Mouse (Mus musculus): ENCODE results near the gene Spsb1.

Spsb1 gene

DNA sequence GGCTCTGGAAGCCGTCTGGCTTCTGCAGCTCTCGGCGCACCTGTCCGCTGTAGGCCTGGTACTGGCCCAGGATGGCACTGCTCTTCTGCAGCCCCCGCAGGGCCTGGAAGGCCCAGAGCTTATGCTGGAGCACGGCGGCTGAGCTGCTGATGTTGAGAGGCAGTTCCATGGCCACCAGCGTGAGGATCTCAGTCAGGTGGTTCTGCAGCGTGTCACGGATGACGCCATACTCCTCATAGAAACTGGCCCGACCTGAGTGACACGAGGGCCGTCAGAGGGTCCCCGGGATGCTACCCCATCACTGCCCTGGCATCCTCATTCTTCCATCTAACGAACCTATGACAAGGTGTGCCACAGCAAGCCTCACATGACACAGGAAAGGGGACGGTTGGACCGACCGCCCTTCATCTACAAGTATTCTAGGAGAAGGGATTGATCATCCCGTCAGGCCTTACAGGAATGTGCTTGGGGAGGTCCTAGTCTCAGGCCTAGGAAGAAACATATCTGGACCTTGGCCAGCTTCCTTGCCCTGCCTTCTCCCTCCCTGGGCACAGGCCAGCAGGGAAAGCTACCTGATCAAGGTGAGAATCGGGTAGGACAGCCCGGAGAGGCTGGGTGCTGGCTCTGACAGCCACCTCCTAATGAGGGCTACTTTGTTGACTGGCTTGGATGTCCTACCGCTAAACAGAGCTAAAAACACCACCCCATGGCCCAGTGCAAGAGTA is 29.2 kb upstream of the Spsb1 start:
- no peak for DNase-seq (ENCODE audit: low read depth)

DNA sequence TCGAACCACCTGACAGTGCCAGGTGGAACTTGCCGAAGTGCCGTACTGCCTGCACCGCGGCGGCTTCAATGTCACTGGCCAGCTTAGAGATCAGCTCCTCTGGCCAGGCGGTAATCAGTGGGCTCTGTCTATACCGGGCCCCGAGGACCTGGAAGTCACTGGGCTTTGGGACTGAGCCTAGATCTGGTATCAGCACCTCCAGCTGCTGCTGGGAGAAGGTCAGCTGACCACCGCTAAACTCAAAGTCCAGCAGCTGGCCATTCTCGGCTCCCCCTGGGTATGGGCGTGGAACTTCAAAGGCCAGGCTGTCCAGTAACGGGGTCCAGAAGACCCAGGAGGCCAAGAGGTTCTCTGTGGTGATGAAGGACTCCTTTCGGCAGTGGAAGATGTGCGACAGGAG is 27.3 kb upstream of the Spsb1 start:
- no peak for DNase-seq (ENCODE audit: low read depth)

DNA sequence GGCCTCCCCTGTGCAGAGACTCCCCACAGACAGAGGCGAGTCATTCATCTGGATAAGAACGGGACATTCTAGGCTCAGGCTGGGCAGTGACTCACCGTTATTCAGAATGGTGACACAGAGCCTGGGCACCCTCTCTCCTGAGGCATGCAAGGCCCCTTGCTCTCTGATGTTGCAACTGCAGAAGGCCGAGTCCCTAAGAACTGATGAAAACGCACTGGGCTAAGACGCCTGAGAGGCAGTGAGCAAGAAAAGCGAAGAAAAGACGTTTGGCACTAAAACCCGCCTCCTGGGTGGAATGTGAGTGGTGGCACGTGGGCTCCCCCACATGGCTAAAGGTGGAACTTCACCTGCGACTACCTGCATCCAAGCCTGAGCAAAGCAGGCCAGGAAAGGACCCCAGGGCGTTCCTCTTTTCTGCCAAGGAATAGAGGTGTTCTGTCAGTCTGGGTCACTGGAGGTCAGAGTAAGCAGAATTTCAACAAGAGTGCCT is 25.0 kb upstream of the Spsb1 start:
- peak; percentile 82 for DNase-seq (ENCODE audit: low read depth)

DNA sequence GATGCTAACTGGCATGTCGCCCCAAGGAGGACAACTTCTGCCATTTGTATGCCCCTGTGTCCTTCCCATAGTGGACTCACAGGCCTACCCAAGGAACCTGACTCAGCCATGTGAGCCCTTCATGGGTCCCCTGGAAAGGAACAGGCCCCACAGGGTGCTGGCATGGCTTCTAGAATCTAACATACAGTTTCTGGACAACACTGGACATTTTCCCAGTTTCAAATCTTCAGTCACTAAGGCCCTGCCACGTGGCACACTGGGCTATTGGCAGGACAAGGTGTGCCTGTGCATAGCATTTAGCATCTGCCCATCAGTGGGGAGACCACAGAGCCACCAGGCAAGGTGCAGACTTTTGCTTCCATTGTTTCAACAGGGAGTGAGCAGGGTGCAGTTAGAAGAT is 24.0 kb upstream of the Spsb1 start:
- DNase-seq (ENCODE audit: low read depth): no peak

DNA sequence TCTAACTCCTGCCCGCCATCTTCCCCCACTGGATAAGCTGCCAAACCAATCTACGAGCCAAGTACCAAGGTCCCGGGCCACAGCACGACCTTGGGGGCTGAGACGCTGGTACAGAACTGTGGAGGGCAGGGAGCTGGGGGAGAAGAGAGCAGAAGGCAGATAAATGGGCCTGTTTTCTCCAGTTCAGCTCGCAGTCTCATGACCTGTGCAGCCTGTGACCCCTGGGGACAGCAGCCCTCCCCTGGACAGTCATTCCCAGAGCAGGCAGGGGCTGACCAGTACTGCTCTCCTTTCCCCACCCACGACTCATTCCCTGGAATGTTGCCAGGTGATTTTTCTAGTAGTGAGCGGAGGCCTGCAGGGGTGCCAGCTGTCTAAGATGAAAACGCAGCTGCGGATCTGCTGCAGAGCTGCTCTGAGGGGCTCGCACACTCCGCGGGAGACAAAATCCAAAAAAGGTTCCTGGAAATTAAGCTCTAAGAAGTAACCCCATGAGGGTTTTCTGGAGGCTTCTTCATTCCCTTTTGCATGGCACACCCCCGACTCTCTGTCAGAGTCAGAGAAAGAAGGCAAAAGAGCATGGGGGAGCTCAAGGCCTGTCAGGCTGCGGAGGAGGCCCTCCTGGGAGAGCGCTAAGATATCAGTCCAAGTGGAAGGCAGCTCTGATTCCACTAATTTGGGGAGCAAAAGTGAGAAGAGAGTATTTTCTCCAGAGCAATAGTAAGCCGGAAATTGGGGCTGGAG is 23.1 kb upstream of the Spsb1 start:
- no peak for DNase-seq (ENCODE audit: low read depth)

DNA sequence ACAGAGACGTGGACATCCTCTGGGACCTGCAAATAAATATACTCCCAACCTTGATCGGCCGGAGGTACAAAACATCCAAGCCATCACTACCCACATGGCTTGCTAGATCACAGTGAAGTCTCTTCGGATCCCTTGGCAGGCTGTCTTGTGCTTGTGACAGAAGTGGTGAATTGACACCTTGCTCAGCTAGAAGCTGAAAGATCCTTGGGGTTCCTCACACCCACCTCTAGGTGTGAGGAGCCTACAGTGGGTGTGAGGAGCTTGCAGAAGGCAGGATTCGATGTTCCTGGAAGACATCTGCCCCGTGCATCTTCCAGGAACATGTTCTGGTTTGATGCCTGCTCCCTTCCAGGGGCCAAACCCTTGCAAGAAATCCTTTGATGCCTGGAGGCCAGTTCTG is 22.3 kb upstream of the Spsb1 start:
- DNase-seq (ENCODE audit: low read depth): no peak

DNA sequence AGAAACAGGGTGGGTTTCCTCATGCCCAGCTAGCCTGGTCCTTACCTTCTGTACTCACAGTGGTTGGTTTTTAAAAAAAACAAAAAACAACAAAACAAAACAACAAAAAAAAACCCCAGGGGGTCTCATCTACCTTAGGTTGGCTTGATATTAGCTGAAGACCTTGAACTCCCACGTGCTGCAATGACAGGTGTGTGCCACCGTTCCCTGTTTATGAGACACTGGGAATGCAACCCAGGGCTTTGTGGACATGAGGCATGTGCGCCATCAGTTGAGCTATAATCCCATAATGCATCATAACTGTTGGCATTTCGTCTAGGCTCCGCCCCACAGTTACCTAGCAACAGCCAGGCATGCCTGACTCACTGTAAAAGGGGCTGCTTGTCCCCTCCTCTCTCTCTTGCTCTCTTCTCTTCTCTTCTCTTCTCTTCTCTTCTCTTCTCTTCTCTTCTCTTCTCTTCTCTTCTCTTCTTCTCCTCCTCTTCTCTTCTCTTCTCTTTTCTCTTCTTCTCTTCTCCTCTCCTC is 20.9 kb upstream of the Spsb1 start:
- DNase-seq (ENCODE audit: low read depth): no peak

DNA sequence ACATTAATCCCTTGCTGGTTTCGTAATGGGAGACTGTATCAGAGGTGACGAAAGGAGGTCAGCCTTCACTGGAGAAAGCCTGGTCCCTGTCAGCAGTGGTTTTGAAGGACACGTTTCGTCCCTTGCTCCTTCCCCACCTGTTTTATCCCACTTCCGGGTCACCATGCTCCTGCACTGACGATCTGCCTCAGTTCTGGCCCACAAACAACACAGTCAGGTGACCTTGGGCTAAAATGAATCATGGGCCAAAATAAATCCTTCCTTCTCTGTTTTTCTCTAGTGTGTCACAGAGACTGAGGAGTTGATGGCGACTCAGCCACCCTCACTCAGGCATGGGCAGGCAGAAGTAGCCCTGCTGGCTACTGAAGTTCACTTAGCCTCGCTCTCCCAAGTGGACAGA is 20.4 kb upstream of the Spsb1 start:
- no peak for DNase-seq (ENCODE audit: low read depth)

DNA sequence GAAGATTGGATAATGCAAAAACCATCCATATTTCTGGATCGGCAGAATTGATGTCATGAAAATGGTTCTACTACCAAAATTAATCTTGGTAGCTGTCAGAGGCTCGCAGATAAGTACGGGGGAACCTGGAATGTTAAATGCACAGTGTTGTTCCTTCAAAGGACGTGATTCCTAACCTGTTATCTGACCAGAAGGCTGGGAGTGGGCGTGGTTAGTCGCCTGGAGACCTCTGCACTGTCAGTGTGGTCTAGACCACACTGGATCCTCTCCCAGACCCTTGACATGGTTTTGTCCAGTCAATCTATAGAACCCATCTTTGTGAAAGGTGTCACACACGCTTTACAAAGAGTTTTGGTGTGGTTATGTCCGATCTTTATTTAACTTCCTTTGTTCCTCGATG is 16.6 kb upstream of the Spsb1 start:
- DNase-seq (ENCODE audit: low read depth): no peak

DNA sequence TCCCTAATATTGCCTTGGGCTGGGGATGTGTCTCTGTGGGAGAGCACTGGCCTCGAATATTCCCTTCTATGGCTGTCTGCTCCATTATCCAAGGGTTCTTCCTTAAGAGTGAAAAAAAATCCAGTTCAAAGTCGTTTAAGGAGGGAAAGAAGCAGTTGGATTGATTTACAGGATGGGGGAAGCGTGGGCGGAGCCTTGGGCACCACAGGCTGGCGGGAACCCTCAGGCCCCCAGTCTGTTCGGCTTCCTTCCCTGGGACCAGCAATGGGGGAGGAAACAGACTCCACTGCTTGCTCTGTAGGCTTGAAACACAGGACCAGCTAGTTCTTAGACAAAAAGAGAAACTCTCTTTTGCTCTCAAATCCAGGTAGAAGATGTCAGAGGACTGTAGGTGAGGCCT is 13.7 kb upstream of the Spsb1 start:
- no peak for DNase-seq (ENCODE audit: low read depth)

DNA sequence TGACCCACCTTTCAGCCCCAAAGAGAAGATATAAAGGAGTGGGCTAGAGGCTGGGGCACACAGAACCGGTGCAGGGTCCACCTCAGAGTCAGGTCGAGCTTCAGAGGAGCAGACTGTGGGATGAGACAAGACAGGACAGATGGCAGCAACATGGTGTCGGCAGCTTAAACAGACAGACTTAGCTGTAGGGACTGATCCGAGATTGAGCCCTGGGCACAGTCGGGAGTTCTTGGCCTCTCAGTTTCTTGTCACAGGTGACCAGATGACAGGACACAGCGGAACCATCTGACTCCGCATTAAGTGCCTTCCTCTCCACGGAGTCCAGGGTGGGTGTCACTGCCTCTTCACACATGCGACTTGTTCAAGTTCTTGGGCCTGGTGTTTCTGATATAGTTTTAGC is 12.1 kb upstream of the Spsb1 start:
- no peak for DNase-seq (ENCODE audit: low read depth)

DNA sequence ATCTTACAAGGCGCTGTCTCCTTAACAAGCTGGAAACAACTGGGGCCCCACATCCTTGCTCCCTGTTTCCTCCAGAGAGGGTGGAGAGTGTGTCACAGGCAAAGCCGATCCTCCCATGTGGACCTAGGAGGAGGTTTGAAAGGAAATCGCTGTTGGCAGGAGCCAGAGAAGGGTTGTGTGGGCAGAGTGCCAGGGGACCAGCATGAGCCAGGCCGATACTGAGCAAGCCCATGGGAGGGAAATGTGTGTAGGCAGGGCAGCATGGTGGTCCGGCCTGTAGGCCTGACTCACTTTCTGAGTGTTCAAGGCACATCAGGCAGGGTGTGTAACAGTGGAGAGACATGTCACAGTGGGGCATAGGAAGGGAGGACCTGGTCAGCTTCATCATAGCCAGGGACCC is 11.4 kb upstream of the Spsb1 start:
- no peak for DNase-seq (ENCODE audit: low read depth)

DNA sequence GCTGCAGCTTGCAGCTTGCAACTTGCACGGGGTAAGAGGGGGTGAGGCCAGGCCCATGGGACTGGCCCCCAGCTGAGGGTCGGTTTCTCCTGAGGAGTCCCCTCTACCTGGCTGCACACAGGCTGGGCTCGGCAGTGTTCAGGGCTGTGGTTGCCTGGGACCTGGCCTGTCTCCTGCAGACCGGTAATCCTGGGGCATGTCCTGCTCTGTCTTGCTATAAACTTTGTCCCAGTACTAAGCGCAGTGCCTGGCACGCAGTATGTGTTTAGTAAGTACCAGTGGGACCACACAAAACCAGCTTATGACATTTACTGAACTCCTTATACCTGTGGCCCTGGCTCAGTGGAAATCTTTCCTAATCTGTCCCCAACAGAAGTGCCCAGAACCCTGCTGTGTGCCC is 10.8 kb upstream of the Spsb1 start:
- DNase-seq (ENCODE audit: low read depth): no peak

DNA sequence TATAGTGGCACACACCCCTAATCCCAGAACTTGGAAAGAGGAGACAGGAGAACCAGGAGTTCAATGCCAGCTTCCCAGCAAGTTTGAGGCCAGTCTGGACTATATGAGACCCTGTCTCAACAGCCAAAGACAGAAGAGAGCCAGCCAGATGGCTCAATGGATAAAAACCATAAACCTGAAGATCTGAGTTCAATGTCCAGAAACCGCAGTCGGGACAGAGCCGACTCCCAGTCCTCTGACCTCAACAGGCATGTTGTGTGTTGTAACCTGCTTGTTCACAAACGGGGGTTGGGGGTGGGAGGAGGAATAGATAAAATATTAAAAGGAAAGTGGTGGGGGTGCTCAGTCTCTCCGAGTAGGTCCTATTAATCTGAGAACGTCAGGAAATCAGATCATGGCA is 10.4 kb upstream of the Spsb1 start:
- DNase-seq (ENCODE audit: low read depth): no peak

DNA sequence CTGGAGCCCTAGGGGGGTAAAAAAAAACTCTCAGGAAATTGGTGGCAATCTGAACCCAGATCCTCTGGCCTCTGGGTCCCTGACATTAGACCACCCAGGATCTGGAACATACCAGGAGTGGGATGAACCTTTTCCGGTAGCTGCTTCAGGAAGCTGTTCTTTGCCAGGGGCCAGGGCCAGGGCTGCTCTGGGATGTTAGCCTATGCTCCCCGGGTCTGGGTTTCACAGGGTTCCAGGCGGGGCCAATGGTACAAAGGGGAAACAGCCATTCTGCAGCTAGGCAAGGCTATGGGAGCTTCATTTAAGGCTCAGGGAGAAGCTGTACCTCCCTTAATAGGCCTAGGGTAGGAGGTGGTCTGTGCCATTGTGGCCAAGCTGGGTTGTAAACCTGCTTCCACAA is 9.9 kb upstream of the Spsb1 start:
- DNase-seq (ENCODE audit: low read depth): no peak

DNA sequence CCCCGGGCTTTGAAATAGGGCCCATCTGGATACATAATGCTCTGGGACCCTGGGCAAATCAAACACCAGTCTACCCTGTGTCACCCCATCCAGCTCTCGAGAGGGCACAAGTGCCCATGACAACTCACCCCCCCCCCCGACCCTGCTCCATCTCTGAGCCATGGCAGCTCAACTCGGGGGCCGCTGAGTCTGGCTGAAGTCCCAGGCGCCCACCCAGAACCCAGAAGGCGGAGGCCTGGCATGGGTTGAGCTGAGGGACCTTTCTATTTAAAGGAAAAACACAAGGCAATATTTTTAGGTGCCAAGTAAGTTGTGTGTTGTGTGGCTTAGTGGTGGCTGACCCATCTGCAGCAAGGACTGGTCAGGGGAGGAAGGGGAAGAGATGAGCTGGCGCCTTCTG is 9.4 kb upstream of the Spsb1 start:
- DNase-seq (ENCODE audit: low read depth): no peak

DNA sequence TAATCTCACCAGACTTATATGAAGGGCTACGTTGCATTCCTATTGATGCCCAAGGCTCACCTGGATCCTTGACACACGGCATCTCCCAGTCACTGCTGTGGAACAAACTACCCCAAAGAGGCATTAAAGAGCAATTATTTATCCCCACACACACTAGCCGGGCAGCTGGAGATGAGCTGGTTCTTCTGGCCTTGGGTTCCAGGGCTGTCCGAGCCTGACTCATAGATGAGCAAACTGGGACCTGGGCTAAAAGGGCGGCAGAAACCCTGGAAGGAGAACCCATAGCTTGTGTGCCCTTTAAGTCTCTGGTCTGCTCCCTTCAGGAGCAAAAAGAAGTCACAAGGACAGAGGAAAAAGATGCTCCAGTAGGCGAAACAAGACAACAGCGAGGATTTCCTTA is 5.5 kb upstream of the Spsb1 start:
- no peak for DNase-seq (ENCODE audit: low read depth)

DNA sequence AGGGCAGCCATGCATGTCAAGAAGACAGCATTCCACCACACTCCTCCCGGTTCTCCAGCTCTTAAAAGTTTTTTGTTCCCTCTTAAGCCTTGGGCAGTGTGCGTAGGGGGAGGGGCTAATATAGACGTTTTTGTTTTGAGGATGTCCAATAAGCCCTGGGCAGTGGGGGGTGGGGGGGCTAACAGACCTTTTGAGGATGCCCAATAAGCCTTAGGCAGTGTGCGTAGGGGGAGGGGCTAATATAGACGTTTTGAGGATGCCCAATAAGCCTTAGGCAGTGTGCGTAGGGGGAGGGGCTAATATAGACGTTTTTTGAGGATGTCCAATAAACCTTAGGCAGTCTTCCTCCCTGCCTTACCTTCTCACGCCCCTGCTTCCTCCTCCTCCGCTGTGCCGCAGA is 5.0 kb upstream of the Spsb1 start:
- DNase-seq (ENCODE audit: low read depth): no peak

DNA sequence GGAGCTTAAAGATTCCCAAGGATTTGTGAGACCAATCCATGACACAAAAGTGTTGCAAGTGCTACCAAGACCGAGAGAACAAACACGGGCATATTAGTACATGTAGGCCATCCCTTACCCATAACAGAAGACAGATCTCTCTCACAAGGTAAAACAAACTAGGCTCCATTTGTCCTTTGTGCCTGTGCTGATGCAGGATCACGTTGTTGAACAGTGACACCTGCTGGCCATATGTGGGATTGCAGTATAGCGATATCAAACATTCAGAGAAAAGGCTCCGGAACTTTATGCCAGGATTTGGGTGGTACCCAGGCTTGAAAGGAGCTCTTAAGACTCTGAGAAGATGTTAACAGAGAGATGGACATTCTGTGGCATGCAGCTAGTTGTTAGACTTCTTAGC is 3.7 kb upstream of the Spsb1 start:
- DNase-seq (ENCODE audit: low read depth): peak; percentile 70

DNA sequence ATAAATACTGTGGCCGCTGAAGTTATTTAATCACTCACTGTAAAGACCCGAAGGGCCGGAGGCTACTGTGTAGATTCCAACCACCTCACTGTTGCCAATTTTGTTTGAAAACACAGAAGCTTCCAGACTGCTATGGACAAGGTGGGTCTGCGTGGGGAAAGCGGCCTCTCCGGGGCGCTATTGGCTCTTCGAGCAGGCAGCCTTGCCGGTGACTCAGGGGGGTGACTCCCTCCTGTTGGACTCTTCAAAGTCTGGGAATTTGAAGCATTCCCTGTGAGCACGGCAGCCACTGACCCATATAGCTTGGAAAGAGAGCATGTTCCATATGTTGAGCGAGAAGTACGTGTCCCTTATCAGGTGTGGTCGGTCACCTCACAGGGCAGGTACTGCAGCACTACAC is 1.2 kb upstream of the Spsb1 start:
- no peak for DNase-seq (ENCODE audit: low read depth)

DNA sequence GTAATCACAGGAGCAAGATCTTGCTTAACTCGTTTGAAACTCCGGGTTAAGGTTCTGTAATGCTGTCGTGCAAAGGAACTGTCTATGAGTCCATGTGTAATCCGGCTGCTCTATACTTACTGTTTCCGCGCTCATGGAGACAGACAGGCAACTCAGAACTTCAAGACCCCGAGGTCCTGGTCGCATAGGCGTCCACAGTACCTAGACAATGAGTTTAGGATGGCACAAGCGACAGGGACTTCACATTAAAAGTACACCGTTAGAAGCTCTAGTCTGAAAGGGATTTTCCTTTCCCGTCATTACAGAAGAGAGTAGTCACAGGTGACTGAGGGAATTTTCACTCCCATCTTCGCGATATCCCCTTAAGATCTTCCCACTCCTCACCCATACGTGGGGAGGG is 788 bp upstream of the Spsb1 start:
- no peak for DNase-seq (ENCODE audit: low read depth)

DNA sequence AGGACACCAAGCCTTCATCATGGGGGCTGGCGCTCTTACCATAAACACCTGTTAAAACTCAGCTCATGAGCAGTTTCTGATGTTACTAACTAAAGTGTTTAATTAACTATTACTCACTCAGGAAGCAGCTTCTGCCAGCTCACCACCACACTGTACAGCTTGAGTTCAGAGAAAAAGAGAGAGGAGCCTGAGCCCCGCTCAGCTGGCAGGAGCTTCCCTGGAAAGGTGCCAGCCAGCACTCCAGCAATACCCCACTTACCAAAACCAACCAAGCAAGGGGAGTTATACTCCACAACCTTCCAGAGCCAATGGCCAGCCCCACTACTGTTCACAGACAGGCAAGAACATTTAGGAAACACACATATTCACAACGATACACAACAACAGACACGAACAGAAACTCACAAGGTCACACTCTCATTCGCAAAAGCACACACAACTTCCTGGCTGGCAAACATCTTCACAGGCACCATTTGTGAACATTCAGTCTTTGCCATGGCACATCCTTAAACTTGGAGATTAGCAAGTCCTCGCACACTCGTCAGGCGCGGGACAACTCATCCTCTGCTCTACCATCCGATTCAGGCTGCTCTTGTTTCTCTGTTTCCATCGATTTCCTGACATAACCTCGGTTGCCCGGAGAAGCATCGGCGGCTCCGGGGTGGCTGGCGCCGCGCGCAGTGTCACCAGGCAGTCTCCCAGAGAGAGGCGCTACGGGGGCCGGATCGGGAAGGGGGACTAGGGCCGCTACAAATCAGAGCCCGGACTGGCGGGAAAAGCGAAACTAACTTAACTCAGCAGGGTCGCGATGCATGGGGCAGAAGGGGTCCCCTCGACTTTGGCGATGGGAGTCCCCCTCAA is 992 bp downstream of the Spsb1 start:
- DNase-seq (ENCODE audit: low read depth): no peak

DNA sequence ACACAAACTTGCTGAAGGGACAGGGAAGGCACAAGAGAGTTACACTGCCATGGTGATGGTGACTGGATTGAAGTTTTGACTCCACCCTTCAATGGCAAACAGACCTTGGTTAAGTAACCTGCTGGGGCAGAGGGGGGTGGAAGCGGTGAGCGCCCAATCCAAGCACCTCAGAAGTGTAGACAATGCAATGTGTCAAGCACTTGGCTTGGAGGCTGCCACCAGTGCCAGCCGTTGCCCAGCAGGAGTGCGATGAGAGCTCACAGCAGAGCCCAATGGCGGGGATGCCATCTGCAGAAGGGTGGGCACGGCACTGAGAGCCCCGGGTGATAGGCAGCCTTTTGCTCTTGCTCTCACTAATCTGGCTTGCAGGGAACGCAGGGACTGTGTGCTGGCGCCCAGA is 2.6 kb downstream of the Spsb1 start:
- no peak for DNase-seq (ENCODE audit: low read depth)
